Mouse (Mus musculus) layer of hippocampus, postnatal 10 days (tissue): Measurements from ENCODE around the gene Gpr21. TPM values are rescaled to one million over a fixed set of nuclear protein-coding genes. Genes with fewer than 3 reads are reported as not detected.

ENCODE experiments used
- DNase-seq, 2 experiments: peaks; one replicate each; pipeline ENCODE4 v3.0.0; 2021; ENCODE audit warnings: low spot score in 2 of 2
- total RNA-seq, 2 experiments: library from RNA; stranded (reverse); gene quantifications; 2 replicates each; pipeline ENCODE4 v1.2.3; 2021

The Gpr21 gene
- total RNA-seq, 2 experiments from 2014 or later, result 9.1 to 9.8 TPM

DNA sequence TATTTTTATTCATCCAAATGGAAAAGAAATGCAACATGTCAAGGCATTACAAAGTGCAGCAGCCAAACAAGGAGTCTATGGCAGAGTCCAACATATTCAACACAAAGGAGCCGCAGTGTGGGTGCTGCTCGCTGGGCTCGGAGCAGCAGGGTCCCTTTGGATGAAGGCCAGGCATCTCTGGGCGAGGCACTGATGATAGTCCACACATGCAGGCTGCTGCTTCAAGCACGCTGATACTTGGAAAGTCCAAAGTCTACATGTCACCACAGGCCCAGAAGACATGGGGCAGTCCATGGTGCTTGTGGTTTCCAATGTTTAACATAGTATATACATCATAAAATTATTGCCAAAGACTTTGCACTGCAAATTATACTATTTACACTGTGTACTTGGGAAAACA is 53.8 kb downstream of the Gpr21 start:
- peak; percentile 26 to 41 for DNase-seq

Other genes with a start within 250 kb of the Gpr21 start
- gene Olfr368, start 189.8 kb upstream of the Gpr21 start, total RNA-seq, result not detected
- 10 to 100 TPM; 31.2 to 32.5 TPM for gene Pdcl, start 157.0 kb upstream of the Gpr21 start, total RNA-seq
- 10 to 100 TPM; 78.7 to 82.2 TPM for gene Rc3h2, start 93.4 kb upstream of the Gpr21 start, total RNA-seq
- 1 to 10 TPM; 8.8 to 8.9 TPM for gene Zbtb26, start 73.2 kb upstream of the Gpr21 start, total RNA-seq
- 10 to 100 TPM; 14.9 to 16.3 TPM for gene Zbtb6, start 73.2 kb upstream of the Gpr21 start, total RNA-seq
- gene Rabgap1, start 73.1 kb upstream of the Gpr21 start, total RNA-seq, result 100 to 1,000 TPM; 101 to 103 TPM
- gene Strbp, start 187.5 kb downstream of the Gpr21 start, total RNA-seq, result 100 to 1,000 TPM; 177 to 197 TPM